Mouse (Mus musculus): ENCODE results near the gene Zbtb7a. TPM values are rescaled to one million over a fixed set of nuclear protein-coding genes. Genes with fewer than 3 reads are reported as not detected.

Gene Zbtb7a
- 100 to 1,000 TPM; 135 to 137 TPM for total RNA-seq (2021)
- long read RNA-seq, experiment 1, full-length matches to known transcripts: 14 of 228 reads
- long read RNA-seq, experiment 1, partial matches to known transcripts: 22 of 228 reads
- long read RNA-seq, experiment 1, other reads (novel, unspliced or antisense): 192 of 228 reads
- long read RNA-seq, experiment 2, full-length matches to known transcripts: 9 of 146 reads
- long read RNA-seq, experiment 2, partial matches to known transcripts: 1 of 146 reads
- long read RNA-seq, experiment 2, other reads (novel, unspliced or antisense): 136 of 146 reads

DNA sequence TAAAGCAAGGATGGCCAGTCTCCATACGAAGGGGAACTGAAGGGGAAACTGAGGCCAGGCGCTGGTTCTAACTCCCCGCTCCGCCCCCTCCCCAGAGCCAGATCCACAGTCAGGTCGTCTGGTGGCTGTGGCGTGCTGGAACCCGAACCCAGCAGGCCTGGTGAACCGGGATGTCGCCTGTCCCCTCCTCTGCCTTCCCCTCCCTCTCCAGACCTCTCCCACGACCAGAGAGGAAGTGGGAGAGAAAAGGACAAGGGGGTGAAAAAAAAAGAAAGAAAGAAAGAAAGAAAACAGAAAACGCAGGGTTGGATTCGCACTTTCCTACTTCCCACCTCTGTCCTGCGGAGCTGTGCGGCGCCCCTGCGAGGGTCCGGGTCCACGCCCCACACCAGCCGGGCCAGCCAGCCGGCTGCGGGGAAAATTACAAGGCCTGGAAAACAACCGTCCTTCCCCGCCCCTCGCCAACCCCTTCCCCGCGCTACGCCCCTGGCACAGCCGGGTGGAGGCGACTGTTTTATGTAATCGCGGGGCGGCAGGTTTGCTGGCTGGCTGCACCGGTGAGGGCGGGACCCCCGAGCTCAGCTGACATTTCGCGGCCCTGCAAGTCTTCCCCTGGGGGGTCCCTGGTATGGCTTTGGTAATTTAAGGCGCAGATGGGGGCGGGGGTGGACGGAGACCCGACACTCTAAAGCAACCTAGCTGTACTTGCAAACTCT, at the start of gene Zbtb7a:
Zbtb7a (plus strand) TSS at position 255 of the 716 bp plus-strand sequence.
- peak; percentile 53 to 60 for DNase-seq (ENCODE audit: low spot score in 2 of 2)

DNA sequence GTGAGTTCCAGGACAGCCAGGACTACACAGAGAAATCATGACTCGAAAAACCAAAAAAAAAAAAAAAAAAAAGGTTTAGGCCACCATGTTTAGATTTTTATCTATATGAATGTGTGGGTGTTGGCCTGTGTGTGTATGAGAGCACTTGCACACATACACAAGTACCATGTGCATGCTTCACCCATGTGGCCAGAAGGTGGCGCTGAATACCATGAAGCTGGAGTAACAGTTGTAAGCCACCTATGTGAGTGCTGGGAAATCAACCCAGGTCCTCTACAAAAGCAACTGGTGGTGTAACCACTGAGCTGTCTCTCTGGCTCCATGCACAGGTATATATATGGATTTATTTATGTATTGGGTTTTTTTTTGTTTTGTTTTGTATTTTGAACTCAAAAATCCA, 48.0 kb upstream of the Zbtb7a start:
- DNase-seq (ENCODE audit: low spot score in 2 of 2): no peak

DNA sequence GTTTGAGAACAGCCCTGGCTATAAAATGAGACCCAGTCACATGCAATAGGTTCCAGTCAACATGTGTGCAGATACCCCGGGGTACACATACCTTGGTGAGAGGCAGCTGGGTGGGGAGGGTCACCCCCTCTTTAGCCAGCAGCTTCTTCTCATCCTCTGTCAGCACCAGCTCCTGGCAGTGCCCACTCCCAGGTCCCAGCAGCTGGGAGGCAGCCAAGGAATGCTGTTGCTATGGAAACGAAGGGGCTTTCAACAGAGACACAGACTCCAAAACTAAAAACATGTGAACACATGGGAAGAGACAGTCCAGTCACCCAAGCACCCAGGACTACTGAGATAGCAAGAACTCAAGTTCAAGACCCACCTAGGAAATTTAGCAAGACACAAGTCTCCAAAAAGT, 45.8 kb upstream of the Zbtb7a start:
- DNase-seq (ENCODE audit: low spot score in 2 of 2): no peak

DNA sequence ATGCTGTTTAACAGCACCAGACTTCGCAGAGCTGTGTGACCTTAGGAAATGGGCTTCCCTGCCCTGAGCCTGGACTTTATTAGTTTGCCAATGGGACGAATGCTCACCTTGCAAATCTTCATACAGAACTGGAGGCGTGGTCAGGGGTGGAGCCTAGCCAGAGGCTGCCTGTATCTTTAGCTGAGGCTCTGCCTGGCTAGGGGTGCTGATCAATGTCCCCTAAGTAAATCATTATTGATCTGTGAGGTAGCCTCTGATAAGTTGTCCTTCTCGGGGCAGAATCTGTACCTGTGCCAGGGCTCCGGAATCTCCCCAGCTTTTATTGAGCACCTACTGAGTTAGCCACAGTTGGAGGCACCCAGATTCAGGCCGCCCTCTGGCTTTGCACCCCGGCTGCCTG, 44.4 kb upstream of the Zbtb7a start:
- no peak for DNase-seq (ENCODE audit: low spot score in 2 of 2)

DNA sequence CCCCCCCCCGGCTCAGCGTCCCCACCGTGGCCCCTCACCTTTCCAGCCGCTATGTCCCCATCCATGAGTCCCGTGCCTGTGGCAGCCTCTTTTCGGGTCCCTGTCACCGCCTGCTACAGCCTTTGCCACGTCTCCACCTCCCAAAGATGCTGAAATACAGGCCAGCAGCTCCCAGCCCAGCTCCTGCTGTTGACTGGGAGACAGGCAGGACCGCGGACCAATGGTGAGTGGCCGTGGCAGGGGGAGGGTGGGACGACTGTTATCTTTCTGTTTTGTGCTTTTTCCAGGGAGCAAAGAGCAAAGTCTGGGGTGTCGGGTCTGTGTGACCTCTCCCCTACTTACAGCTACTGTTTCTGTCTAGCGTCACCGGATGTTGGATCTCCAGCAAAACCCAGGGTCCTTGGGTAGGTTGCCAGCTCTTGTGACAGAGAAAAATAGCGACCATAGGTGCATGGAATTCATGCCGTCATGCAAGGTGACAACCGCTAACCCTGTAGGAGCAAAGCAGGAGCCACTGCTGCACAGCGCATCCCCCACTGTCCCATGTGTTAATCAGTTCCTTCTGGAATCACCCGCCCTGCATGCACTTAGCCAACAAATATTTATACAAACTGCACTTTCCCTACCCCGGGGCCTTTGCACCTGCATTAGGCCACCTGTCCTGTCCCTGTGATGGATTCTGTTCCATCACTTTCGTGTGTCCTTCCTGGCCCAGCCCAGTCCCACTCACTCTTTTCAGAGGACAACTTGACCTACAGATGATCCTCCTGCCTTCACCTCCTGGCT, 42.4 kb upstream of the Zbtb7a start:
- DNase-seq (ENCODE audit: low spot score in 2 of 2): no peak

DNA sequence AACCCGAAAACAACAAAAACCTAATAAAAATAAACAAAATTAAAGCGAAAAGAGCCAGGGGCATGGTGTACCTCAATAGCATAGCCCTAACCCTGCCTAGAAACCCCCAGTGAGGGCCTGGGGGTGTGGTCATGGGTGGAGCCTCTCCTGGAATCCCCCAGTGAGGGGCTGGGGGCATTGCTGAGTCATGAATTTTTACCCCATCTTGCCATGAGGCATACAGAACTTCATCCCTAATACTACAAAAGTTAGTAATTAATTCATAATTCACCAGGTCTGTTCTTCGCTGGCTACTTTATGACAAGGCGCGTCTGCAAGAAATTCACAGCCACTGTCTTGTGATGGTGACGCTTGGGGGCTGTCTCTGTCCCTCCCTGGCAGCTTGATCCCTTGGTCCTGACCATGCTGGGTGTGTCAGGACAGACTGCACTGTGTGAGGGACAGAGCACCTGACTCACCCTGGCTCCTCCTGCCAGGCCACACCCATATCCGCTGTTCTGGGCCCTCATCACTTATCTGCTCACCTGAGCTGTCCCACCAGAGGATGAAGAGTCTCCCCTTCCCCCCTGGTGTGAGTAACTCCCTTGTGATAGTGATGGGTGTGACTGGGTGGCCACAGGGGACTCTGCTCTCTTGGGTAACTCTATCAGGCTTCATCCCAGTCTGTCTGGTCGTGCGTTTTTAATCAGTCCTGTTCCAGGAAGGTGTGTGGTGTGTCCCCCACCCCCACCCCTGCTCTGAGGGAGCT, 39.9 kb upstream of the Zbtb7a start:
- no peak for DNase-seq (ENCODE audit: low spot score in 2 of 2)

DNA sequence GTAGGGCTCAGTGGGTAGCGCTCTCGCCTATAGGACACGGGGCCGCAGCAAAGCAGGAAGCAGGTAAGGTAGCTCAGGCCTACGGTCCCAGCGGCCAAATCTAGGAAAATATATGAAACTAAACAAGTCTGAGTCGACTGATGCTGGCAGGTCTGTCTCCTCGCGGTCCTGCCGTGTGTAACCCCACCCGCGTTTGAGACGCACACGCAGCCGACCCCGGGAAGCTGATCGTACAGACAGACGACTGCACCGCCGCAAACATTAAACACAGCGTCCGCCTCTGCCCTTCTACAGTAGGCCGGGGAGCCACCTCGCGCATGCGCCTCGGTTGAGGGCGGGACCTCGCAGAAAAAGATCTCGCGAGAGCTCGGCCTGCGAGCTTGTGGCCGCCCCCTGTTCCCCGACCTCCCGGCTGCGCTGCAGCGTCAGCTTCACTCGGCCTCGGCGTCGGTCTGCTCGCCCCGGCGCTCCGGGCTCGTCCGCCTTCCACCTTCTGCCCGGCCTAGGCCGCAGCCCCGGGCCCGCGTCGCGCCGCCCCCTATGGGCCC, 29.4 kb upstream of the Zbtb7a start, which contains the start of gene Map2k2:
Map2k2 (plus strand) TSS at position 351 of the 548 bp plus-strand sequence.
- DNase-seq (ENCODE audit: low spot score in 2 of 2): peak; percentile 96

DNA sequence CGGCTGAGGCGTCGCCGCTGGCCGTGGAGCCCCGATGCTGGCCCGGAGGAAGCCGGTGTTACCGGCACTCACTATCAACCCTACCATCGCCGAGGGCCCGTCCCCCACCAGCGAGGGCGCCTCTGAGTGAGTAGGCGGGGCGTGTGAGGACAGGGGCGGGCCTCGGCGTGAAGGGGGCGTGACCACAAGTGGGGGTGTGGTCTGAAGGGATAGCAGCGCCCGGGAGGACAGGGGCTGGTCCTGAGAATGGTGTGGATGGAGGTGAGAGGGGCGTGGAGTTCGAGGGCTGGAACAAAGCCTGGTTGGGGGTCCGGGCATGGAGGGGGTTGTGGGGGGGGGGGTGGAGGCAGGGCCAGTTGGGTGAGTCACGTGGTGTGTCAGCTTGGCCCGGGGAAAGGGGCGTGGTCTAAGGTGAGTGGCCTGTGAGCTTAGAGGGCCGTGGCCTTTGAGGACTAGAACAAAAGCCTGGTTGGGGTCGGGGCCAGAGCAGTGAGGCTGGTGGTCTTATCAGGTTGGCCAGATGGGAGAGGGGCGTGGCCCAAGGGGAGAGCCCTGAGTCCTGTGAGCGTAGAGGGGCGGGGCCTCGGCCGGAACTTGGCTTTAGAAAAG, 28.8 kb upstream of the Zbtb7a start:
- DNase-seq (ENCODE audit: low spot score in 2 of 2): peak; percentile 68 to 74

DNA sequence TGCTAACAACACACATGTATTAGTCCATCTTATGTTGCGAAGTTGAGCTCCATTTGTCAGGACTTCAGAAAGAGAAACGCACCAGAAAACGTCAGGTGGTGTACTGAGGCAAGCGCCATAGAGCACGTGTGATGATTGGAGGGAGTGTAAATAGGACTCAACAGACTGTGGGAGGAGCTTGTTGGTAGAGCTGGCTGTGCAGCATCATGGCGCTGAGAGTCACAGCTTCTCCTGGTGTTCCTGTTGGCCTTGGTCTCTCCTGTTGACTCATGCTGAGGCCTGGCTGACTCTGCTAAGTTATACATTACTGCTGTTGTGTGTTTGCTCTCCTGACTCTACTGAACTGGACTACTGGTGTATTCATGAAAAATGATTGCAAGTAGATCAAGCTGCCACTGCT, 22.1 kb upstream of the Zbtb7a start:
- DNase-seq (ENCODE audit: low spot score in 2 of 2): no peak

DNA sequence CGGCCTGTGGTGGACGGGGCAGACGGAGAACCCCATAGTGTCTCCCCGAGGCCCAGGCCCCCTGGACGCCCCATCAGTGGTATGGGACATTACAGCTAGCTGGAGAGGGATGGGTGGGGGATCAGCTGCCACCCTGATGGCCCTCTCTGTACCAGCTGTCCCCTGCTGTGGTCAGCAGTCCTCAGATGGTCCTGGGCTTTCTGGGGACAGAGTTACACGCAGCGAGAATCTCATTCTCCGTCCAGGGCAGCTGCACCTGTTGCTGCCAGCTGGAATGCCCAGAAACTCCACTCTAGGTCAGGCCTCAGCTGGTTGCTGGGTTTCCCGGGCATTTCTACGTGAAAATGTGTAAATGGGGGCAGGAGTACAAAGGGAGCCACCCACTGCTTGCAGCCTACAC, 15.4 kb upstream of the Zbtb7a start:
- no peak for DNase-seq (ENCODE audit: low spot score in 2 of 2)

DNA sequence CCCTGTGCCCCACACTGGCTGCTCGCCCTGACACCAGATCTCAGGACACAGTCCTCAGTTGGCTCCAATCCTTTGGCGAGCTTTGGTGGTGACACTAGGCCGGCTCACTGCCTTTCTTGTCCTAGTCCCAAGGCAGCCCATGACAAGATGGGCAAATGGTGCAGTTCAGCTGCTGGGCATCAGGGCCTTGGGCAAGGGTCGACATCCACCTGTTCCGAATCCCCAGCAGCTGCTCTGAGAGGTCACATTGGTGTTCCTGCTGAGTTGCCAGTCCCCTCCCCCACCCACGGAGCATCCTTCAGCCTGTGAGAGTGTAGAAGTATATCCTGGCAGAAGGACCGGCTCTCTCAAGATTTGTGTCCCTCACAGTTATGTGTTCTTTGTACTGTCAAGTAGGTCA, 14.4 kb upstream of the Zbtb7a start:
- no peak for DNase-seq (ENCODE audit: low spot score in 2 of 2)

DNA sequence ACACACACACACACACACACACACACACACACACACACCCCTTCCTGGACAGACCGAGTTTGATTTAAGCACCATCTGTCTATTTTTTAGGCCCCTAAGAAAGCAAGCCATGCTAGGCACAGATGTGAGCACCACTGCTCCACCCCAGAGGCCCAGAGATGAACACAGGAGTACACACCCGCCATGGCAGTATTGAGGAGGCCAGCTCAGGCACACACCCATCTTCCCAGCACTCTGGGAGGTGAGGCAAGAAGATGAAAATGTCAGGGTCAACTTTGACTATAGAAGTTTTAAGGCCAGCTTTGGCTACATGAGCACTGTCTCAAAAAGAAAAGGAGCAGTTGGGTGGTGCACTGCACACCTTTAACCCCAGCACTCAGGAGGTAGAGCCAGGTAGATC, 12.1 kb upstream of the Zbtb7a start:
- DNase-seq (ENCODE audit: low spot score in 2 of 2): no peak

DNA sequence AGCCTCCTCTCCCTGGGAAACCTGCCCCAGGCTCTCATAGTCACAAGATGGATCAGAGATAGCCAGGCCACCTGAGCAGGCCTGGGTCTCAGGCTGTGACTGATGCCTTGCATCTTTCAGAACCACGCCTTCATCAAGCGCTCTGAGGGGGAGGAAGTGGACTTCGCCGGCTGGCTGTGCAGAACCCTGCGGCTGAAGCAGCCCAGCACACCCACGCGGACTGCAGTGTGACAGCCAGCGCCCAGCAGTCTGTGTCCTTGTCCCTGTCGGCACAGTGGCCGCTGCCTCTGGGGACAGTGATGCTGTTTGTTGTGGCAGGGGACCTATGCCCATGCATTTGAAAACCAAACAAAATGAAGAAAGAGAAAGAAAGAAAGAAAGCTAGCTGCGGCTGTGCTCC, 11.5 kb upstream of the Zbtb7a start:
- peak; percentile 50 to 71 for DNase-seq (ENCODE audit: low spot score in 2 of 2)

DNA sequence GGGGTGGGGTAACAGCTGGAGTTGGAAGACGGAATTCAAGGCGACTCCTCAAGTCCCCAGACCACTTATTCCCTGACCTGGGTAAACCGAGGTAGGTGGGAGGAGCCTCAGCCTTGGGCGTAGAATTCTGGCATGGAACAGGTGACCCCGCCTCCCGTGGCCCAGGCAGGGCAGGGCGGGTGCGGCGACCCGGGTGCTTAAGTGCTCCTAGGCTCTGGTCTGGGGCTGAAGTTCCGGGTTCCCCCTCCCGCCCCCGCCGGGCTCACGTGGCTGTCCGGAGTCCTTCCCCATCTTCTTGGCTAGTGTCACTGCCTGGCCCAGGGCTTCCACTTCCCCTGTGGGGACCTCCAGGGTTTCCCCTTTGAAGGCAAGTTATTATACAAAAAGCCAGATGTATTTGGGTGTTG, 836 bp upstream of the Zbtb7a start:
- no peak for DNase-seq (ENCODE audit: low spot score in 2 of 2)

DNA sequence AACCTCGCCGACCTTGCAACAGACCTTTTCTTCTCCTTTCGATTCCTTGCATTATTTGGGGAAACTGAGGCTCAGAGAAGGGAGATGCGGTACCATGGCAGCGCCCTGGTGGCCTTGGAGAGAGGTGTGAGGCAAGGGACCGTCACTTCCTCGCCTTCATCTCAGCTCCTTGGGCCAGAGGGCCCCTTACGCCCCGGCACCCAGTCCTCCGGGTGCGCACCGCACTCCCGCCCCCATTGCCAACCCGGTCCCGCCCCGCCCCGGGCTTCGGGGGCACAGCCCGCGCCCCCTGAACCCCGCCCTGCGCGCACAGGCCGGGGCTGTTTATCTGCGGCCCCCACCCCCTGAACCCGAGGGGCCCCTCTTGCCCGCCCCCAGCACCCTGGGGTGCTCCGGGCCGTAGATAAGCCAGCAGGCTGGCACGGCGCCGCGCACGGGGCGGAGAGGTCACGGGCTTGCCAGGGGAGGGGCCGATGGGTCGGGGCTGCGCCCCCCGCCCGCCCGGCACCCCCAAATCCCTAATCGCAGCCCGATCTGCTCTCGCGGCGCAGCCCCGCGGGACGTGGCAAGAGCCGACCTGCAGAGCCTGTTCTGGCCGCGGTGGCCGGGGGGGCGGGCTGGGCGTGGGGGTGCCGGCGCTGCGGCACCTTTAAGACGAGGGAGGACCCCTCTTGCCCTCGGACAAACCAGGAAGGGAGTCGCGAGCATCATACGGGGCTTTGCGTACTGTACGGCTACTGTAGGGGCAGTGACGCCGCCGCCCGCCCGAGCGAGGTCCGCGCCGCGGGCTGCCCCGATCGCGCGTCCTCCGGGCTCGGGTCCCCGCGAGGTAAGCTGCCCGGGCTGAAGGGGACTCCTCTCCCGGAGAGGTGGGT, 1.0 kb downstream of the Zbtb7a start:
- peak; percentile 60 to 76 for DNase-seq (ENCODE audit: low spot score in 2 of 2)

DNA sequence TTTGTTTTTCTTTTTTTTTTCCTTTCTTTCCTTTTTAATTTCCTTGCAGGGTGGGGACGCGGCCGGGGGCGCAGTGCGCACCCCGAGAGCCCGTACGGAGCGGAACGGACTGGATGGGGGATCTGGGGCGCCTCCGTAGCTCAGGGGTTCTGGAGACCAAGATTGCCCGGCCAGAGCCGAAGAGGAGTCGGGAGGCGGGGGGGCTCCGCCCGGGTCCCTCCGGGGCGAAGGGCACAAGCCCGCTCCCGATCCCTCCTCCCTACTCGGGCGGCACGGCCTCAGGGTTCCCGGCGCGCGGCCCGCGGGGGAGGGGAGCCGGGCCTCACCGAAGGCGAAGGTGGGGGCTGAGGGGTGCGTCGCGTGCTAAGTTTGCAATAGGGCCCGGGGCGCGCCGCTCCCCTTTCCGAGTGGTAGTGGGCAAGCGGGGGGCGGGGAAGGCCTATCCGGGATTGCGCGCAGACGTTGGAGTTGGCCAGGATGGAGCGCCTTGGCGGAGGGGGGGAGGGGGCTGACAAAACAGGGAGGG, 1.7 kb downstream of the Zbtb7a start:
- peak; percentile 67 to 74 for DNase-seq (ENCODE audit: low spot score in 2 of 2)

DNA sequence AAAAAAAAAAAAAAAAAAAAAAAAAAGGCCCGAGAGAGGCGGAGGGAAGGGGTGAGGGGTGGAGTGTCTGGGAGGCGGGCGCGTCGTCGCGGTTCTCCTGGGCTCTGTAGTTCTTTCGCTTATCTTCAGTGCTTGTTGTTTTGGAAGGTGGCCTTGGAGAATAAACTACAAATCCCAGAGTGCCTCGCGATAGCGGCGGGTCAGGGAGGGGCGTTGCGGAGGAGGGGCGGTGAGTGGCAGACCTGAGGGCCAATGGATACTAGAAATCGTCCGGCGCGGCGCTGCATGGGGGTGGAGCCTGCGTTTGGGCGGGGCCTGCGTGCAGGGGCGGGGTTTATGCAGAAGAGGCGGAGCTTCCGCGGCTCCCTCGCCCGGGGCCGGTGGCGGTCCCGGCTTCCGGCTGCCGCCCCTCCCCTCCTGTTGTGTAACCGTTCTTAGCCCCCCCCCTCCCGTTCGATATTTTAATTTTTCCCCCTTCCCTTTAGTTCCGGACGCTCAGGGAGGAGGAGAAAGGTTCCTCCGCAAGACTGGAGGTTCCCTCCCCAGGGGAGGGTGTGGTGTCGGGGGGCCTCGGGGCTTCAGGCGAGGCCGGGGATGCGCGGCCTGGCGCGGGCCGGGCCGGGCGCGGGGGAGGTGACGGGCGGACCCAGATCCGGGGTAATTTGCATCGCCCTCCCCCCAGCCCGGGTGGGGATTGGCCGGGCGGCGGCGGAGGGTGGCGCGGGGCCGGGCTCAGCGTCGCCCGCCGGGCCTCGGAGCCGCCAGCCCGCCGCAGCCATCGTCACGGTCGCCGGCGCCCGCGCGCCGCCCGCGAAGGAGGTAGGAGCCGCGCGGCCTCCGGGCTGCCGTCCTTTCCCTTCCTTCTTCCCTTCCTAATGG, 2.5 kb downstream of the Zbtb7a start:
- DNase-seq (ENCODE audit: low spot score in 2 of 2): peak; percentile 100

DNA sequence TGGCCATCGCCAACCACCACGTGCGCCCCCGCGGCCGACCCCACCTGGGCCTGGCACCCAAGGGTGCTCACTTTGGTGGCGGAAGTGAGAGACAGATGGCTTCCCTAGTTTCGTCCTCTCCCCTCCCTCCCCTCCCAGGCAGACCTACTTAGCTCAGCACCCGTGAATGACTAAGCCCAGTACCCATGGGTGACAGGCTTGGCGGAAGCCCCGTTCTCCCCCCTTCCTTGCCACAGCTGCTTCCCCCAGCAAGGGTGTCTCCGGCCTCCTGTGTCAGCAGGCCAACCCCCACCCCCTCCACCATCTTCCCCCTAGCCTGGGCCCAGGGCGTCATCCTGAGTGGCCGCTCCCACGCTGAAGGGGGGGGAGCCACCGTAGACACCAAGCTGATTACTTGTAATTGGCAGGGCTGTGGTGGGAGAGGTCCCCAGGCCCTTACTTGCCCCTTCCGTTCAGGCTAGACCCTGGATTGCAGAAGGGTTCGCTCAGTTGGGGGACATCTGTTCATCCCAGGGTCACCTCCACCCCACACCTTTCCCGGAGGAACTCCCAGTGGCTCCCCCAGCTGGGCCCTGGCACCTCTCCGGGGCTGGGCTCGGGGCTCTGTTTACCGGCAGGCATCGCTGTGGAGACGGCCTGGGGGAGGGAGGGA, 3.2 kb downstream of the Zbtb7a start:
- DNase-seq (ENCODE audit: low spot score in 2 of 2): no peak

All from left cerebral cortex, adult 18-20 months (tissue).